Comparison of ENCODE assay signal across 10 mouse cellular contexts in the genomic region with DNA sequence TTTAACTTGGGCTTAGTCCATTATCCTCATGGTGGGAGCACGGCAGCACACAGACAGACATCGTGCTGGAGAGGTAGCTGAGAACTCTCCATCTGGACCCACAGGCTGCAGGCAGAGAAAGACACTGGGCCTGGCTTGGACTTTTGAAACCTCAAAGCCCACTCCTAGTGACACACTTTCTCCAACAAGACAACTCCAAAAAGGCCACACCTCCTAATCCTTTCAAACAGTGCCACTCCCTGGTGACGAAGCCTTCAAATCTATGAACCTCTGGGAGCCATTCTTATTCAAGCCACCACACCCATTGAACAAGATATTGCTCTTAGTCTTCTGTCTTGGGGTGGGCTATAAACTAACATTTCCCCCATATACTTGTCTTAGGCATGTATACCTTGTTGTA.
"Had no signal": no experiment of that assay in that cellular context is flagged by ENCODE, and none has a peak within 500 bp of the region (broad histone marks: within the 10 kb centered on the region; RNA-seq: fewer than 3 reads in every experiment).

No protein-coding gene starts in this region.

- DNase-seq: midbrain, embryonic 14.5 days; right cerebral cortex, postnatal 14 days; thymus, adult 2 months; thymus, postnatal 25 days; thymus, postnatal 4 days had no signal

- H3K36me3 ChIP-seq: midbrain, embryonic 12.5 days; neural tube, embryonic 12.5 days; stomach, embryonic 15.5 days had no signal

- H3K4me3 ChIP-seq: midbrain, embryonic 12.5 days; neural tube, embryonic 12.5 days; stomach, embryonic 15.5 days had no signal

- H3K27me3 ChIP-seq: midbrain, embryonic 12.5 days; stomach, embryonic 15.5 days had no signal

- H3K4me1 ChIP-seq: midbrain, embryonic 12.5 days; neural tube, embryonic 12.5 days had no signal

- H3K27ac ChIP-seq: midbrain, embryonic 12.5 days; neural tube, embryonic 12.5 days; stomach, embryonic 15.5 days; stomach, postnatal 0 days had no signal

- H3K9ac ChIP-seq: lung, embryonic 14.5 days; midbrain, embryonic 12.5 days; neural tube, embryonic 12.5 days; stomach, embryonic 15.5 days had no signal
